Mouse (Mus musculus) bone marrow macrophage, adult 2 months (primary cell): Measurements from ENCODE around the gene Map3k5.

Experiments used
- CTCF ChIP-seq: IDR thresholded peaks from 2 replicates; pipeline ENCODE4 v1.5.1; 2012; ENCODE audit warnings: low read depth, mild to moderate bottlenecking, low read length, moderate library complexity
- POLR2A ChIP-seq: IDR thresholded peaks from 2 replicates; pipeline ENCODE4 v1.6.1; 2012; ENCODE audit warnings: mild to moderate bottlenecking, low read depth, low read length, borderline replicate concordance

DNA sequence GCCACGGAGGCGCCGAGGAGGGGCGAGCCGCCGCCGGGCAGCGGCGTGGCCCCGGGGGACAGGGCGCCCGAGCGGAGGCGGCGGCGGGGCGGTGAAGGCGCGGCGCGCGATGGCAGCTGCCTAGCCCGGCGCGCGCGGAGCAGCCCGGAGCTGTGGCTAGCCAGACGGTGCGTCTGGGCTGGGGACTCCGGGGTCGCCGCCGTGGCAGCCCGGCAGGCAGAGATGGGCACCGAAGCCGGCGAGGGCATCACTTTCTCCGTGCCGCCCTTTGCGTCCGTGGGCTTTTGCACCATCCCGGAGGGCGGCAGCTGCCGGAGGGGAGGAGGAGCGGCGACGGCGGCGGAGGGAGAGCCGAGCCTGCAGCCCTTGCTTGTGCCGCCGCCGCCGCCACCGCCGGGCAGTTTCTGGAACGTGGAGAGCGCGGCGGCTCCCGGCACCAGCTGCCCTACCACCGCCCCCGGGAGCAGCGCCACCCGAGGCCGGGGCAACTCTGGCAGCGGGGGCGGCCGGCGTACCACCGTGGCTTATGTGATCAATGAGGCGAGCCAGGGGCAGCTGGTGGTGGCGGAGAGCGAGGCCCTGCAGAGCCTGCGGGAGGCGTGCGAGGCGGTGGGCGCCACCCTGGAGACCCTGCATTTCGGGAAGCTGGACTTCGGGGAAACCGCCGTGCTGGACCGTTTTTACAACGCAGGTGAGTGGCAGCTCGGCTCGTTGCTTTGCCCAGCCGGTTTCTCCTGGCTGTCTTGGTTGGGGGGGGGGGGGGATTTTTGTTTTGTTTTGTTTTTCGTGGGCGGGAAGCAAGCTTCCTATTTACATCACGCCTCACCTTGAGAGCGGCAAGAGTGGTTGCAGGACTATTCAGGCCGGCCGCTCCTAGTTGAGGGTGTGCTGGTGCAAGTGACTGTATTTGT, at the start of gene Map3k5:
- TF ChIP-seq POLR2A (no peak), CTCF (no peak)
